ENCODE assay signal across 8 mouse cellular contexts in the genomic region with DNA sequence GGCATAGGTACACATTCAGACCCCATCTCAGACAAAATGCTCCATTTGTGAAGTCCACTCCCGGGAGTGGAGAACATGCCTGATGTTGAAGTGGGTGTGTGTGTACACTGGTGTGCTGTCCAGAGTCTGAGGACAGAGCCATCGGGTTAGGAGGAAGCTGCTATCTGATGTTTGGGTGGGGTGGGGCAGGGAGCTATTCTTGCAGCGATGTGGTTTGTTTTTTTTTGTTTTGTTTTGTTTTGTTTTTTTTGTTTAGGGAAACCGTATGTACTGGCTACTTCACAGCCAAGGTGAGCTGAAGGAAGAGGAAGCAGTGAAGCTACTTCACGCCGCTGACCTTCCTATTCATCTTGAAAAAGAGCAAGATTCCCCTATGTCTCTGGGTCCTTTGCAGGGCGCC. TPM values are rescaled to one million over a fixed set of nuclear protein-coding genes. Genes with fewer than 3 reads are reported as not detected.
DNase-seq lines count a peak whose midpoint lies in the region; ATAC-seq lines count a peak whose summit lies in the region.

No protein-coding gene starts in this region.

- peaks cover 6% of the 10 kb centered on the region; the same call in 1 of the 2 replicates for H3K4me1 ChIP-seq in heart, embryonic 11.5 days (ENCODE audit: control insufficient read depth, insufficient read depth, low read length)
- H3K4me1 ChIP-seq in hindbrain, embryonic 14.5 days (replicated peaks; ENCODE audit: control insufficient read depth, insufficient read depth, low read length) = peaks cover 22% of the 10 kb centered on the region

- peak overlapping the region; percentile 98 for H3K9ac ChIP-seq in heart, embryonic 11.5 days (ENCODE audit: low read depth, low read length)
- peak overlapping the region; percentile 95 for H3K9ac ChIP-seq in hindbrain, embryonic 14.5 days

- peak overlapping the region; percentile 94 for H3K27ac ChIP-seq in heart, embryonic 11.5 days (ENCODE audit: low read depth, low read length)
- H3K27ac ChIP-seq in hindbrain, embryonic 14.5 days = peak overlapping the region; percentile 93

- WGBS in heart, embryonic 11.5 days (ENCODE audit: insufficient replicate concordance) = 4% methylated on average over 7 of the region's 7 CpGs
- WGBS in hindbrain, embryonic 14.5 days = 8% methylated on average over 7 of the region's 7 CpGs

- no peak for DNase-seq in heart, postnatal 4 days
- peak; percentile 43 for DNase-seq in c-Kit-positive CD71-positive TER-119-negative erythroid progenitor cells, embryonic 14.5 days (ENCODE audit: low read depth)
- no peak for DNase-seq in hindbrain, embryonic 14.5 days (ENCODE audit: low spot score)
- DNase-seq in embryo, embryonic 10 days (ENCODE audit: low spot score) = no peak
- no peak for DNase-seq in right cerebral cortex, adult 18-20 months
- no peak for DNase-seq in kidney, adult 11 months

- H3K9me3 ChIP-seq in heart, embryonic 11.5 days (replicated peaks; ENCODE audit: control insufficient read depth, low read length) = no peaks in the 10 kb centered on the region
- H3K9me3 ChIP-seq in hindbrain, embryonic 14.5 days (ENCODE audit: control insufficient read depth, low read length) = no peaks in the 10 kb centered on the region

- peak overlapping the region; percentile 89 for H3K4me2 ChIP-seq in heart, embryonic 11.5 days
- peak overlapping the region; percentile 82 for H3K4me2 ChIP-seq in hindbrain, embryonic 14.5 days (replicated peaks)

- no peaks in the 10 kb centered on the region for H3K27me3 ChIP-seq in heart, embryonic 11.5 days (ENCODE audit: control insufficient read depth, insufficient read depth, low read length)
- H3K27me3 ChIP-seq in hindbrain, embryonic 14.5 days (ENCODE audit: control insufficient read depth, insufficient read depth, low read length) = no peaks in the 10 kb centered on the region

- peak overlapping the region; percentile 99 for H3K4me3 ChIP-seq in heart, embryonic 11.5 days (ENCODE audit: low read depth, low read length)
- H3K4me3 ChIP-seq in hindbrain, embryonic 14.5 days (replicated peaks; ENCODE audit: low read length) = peak overlapping the region; percentile 72

- 0 out of 2 replicates have a peak, but pooled peaks cover 2% of the 10 kb centered on the region for H3K36me3 ChIP-seq in heart, embryonic 11.5 days (ENCODE audit: control insufficient read depth, insufficient read depth, low read length)
- H3K36me3 ChIP-seq in hindbrain, embryonic 14.5 days (replicated peaks; ENCODE audit: control insufficient read depth, insufficient read depth) = no peaks in the 10 kb centered on the region

- no peak for ATAC-seq in heart, embryonic 11.5 days (replicated peaks; ENCODE audit: insufficient number of reproducible peaks, low FRiP score, low TSS enrichment)
- ATAC-seq in hindbrain, embryonic 14.5 days (ENCODE audit: low FRiP score) = no peak
- peak; percentile 23 for ATAC-seq in megakaryocyte, adult 5-6 weeks (ENCODE audit: poor library complexity, severe bottlenecking)

RNA-seq across cellular contexts. Expression of a gene that starts 1.0 kb away (rescaled TPM):
- 92.7 and 98.4 TPM in 2 replicates for polyA plus RNA-seq in heart, embryonic 11.5 days (2014; fragmentation: Nextera tagmentation; extraction: Ambion mirVana)
- total RNA-seq in heart, postnatal 4 days (2021) = 10 to 100 TPM; 64.3 to 67.4 TPM
- polyA plus RNA-seq in hindbrain, embryonic 14.5 days (2014; fragmentation: Nextera tagmentation; extraction: Ambion mirVana) = 75.6 and 85.0 TPM in 2 replicates
- 312 and 327 TPM in 2 replicates for total RNA-seq in megakaryocyte, adult 5-6 weeks (2015)
- 237 and 269 TPM in 2 replicates for total RNA-seq in megakaryocyte, adult 5-6 weeks (2017)

RNA-seq across cellular contexts. Expression of a gene that starts 25.6 kb away (rescaled TPM):
- 420 and 433 TPM in 2 replicates for polyA plus RNA-seq in heart, embryonic 11.5 days (2014; fragmentation: Nextera tagmentation; extraction: Ambion mirVana)
- total RNA-seq in heart, postnatal 4 days (2021) = 100 to 1,000 TPM; 224 to 227 TPM
- polyA plus RNA-seq in hindbrain, embryonic 14.5 days (2014; fragmentation: Nextera tagmentation; extraction: Ambion mirVana) = 446 and 460 TPM in 2 replicates
- total RNA-seq in megakaryocyte, adult 5-6 weeks (2015) = 317 and 383 TPM in 2 replicates
- 479 and 534 TPM in 2 replicates for total RNA-seq in megakaryocyte, adult 5-6 weeks (2017)

RNA-seq across cellular contexts. Expression of a gene that starts 55.1 kb away (rescaled TPM):
- polyA plus RNA-seq in heart, embryonic 11.5 days (2014; fragmentation: Nextera tagmentation; extraction: Ambion mirVana) = 60.0 and 69.6 TPM in 2 replicates
- 10 to 100 TPM; 63.1 to 65.3 TPM for total RNA-seq in heart, postnatal 4 days (2021)
- 78.9 and 82.8 TPM in 2 replicates for polyA plus RNA-seq in hindbrain, embryonic 14.5 days (2014; fragmentation: Nextera tagmentation; extraction: Ambion mirVana)
- total RNA-seq in megakaryocyte, adult 5-6 weeks (2015) = 130 and 131 TPM in 2 replicates
- 203 and 222 TPM in 2 replicates for total RNA-seq in megakaryocyte, adult 5-6 weeks (2017)
